Mouse (Mus musculus) brain, adult 10 weeks (tissue): Measurements from ENCODE around the gene Mrgprb4. TPM values are rescaled to one million over a fixed set of nuclear protein-coding genes. Genes with fewer than 3 reads are reported as not detected.

ENCODE experiments used
- polyA plus RNA-seq: library from polyadenylated mRNA; stranded (reverse); fragments of 350-450 nt; fragmentation: Illumina TruSeq; extraction: RNeasy Lipid Tissue Mini Kit (QIAGEN cat#74804); gene quantifications from one replicate; pipeline ENCODE4 v1.2.3, GENCODE M21; 2015; ENCODE audit warnings: low read depth, low replicate concordance

Mrgprb4 gene
- polyA plus RNA-seq: not detected

GRCm38 (mm10) chr7:48199188-48199587 lies at the start of gene Mrgprb4:
Gene Mrgprb4 (minus strand): TSS chr7:48199288.

DNA sequence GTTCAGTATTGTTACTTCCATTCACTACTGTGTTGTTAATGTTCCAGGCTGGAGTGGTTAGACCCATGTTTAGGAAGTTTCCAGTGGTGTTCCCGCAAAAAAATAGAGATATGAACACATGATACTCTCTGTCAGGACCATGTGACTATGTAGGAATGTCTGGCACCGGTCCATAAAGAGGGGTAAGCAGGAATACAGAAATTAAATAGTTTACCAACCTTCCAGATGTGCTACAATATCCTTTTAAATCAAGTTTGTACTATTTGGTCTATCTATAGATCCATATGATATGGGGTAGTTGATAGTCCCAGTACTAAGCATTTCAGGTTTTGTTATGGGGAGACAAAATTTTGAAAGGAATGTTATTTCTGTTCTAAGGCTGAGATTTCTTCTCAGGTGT lies 30.2 kb downstream of the Mrgprb4 start, which contains the start of gene Mrgprb5:
Mrgprb5 (minus strand) TSS at position 101 of the 400 bp plus-strand sequence.

Other genes with a start within 250 kb of the Mrgprb4 start
- not detected for gene Mrgpra4, start 217.2 kb downstream of the Mrgprb4 start, polyA plus RNA-seq
- not detected for gene Mrgprx1, start 171.7 kb downstream of the Mrgprb4 start, polyA plus RNA-seq
- not detected for gene Mrgprb5, start 30.3 kb downstream of the Mrgprb4 start, polyA plus RNA-seq
- gene Mrgprb8, start 189.2 kb upstream of the Mrgprb4 start, polyA plus RNA-seq: not detected